Mouse (Mus musculus) retina, adult 2 months (tissue): ENCODE results near the gene Muc4.

ENCODE experiments used
- DNase-seq: peaks from one replicate; pipeline ENCODE4 v3.0.0-alpha.2; 2012; ENCODE audit warnings: low read depth, low spot score

The Muc4 gene

GRCm38 (mm10) chr16:32735586-32735985, at the start of gene Muc4:
Muc4 (plus strand) TSS chr16:32735886.
- no peak for DNase-seq

- DNase-seq = no peak
These were observed 49.7 kb upstream of the Muc4 start for GRCm38 (mm10) chr16:32685998-32686397.

GRCm38 (mm10) chr16:32687221-32687620, 48.5 kb upstream of the Muc4 start:
- DNase-seq = no peak

- no peak for DNase-seq
These were observed 46.9 kb upstream of the Muc4 start for GRCm38 (mm10) chr16:32688770-32689169.

- DNase-seq = peak; percentile 50
These were observed 46.2 kb upstream of the Muc4 start for GRCm38 (mm10) chr16:32689501-32689900.

GRCm38 (mm10) chr16:32696841-32697464, 38.7 kb upstream of the Muc4 start:
- DNase-seq = peak; percentile 34

GRCm38 (mm10) chr16:32697665-32698446, 37.8 kb upstream of the Muc4 start:
- DNase-seq = no peak

GRCm38 (mm10) chr16:32698550-32698949, 37.1 kb upstream of the Muc4 start:
- DNase-seq = no peak

GRCm38 (mm10) chr16:32703312-32703912, 32.3 kb upstream of the Muc4 start:
- DNase-seq = no peak

GRCm38 (mm10) chr16:32705606-32706005, 30.1 kb upstream of the Muc4 start:
- DNase-seq = no peak

- no peak for DNase-seq
These were observed 28.4 kb upstream of the Muc4 start for GRCm38 (mm10) chr16:32707111-32707823.

- DNase-seq = no peak
These were observed 27.7 kb upstream of the Muc4 start for GRCm38 (mm10) chr16:32707824-32708456.

GRCm38 (mm10) chr16:32708457-32709033, 27.1 kb upstream of the Muc4 start:
- no peak for DNase-seq

GRCm38 (mm10) chr16:32709116-32709515, 26.6 kb upstream of the Muc4 start:
- no peak for DNase-seq

- DNase-seq = no peak
These were observed 25.1 kb upstream of the Muc4 start for GRCm38 (mm10) chr16:32710426-32711070.

- no peak for DNase-seq
These were observed 23.5 kb upstream of the Muc4 start for GRCm38 (mm10) chr16:32712202-32712601.

GRCm38 (mm10) chr16:32713556-32713955, 22.1 kb upstream of the Muc4 start:
- DNase-seq = no peak

GRCm38 (mm10) chr16:32715364-32715763, 20.3 kb upstream of the Muc4 start:
- DNase-seq = no peak

- DNase-seq = no peak
These were observed 12.5 kb upstream of the Muc4 start for GRCm38 (mm10) chr16:32723163-32723562.

GRCm38 (mm10) chr16:32723767-32724166, 11.9 kb upstream of the Muc4 start:
- no peak for DNase-seq

GRCm38 (mm10) chr16:32724259-32724658, 11.4 kb upstream of the Muc4 start:
- DNase-seq = no peak
